Mouse (Mus musculus) retina, postnatal 7 days (tissue): ENCODE measurements at regions not wholly inside any gene's neighbourhood (a gene's known extent, or its start where the extent isn't known, plus 50 kb on each side); places are given as distances from the start of the nearest gene placed in this dataset.

Experiments
- DNase-seq: peaks from one replicate; pipeline ENCODE4 v3.0.0-alpha.2; 2012; ENCODE audit warnings: low read depth, low spot score

- no peak for DNase-seq
Observed at GRCm38 (mm10) chr14:68246966-68247365, 1047.1 kb downstream of the Synb start.

GRCm38 (mm10) chr14:68240146-68240545 lies 1054.0 kb downstream of the Synb start:
- DNase-seq = no peak

- DNase-seq = no peak
Observed at GRCm38 (mm10) chr14:68224152-68224551, 1069.9 kb downstream of the Synb start.

GRCm38 (mm10) chr14:68219025-68219595 lies 1075.0 kb downstream of the Synb start:
- no peak for DNase-seq

- DNase-seq = no peak
Observed at GRCm38 (mm10) chr14:68218471-68218870, 1075.6 kb downstream of the Synb start.

- DNase-seq = no peak
Observed at GRCm38 (mm10) chr14:68217986-68218385, 1076.1 kb downstream of the Synb start.

- DNase-seq = no peak
Observed at GRCm38 (mm10) chr14:68213879-68214278, 1080.2 kb downstream of the Synb start.

GRCm38 (mm10) chr14:68198802-68199201 lies 1095.3 kb downstream of the Synb start:
- DNase-seq = no peak

- DNase-seq = no peak
Observed at GRCm38 (mm10) chr14:68197470-68197800, 1096.7 kb downstream of the Synb start.

- no peak for DNase-seq
Observed at GRCm38 (mm10) chr14:68196762-68197469, 1097.2 kb downstream of the Synb start.

GRCm38 (mm10) chr14:68196201-68196600 lies 1097.9 kb downstream of the Synb start:
- no peak for DNase-seq

GRCm38 (mm10) chr14:68189876-68190275 lies 1104.2 kb downstream of the Synb start:
- no peak for DNase-seq

- no peak for DNase-seq
Observed at GRCm38 (mm10) chr14:68188325-68188724, 1105.8 kb downstream of the Synb start.

- DNase-seq = no peak
Observed at GRCm38 (mm10) chr14:68182606-68183005, 1111.5 kb downstream of the Synb start.

GRCm38 (mm10) chr14:68181168-68181567 lies 1112.9 kb downstream of the Synb start:
- DNase-seq = no peak
